Mouse (Mus musculus) MEL-GATA-1-ER (cell line): ENCODE data around the gene Hspa1l.
"Not testable (repeated sequence)": the region's sequence is repeated elsewhere in the genome, so short reads cannot be mapped to it uniquely, and the experiment has no call there.

Experiments
- DNase-seq: peaks from one replicate; pipeline ENCODE4 v3.0.0-alpha.2; 2012; ENCODE audit warnings: low read depth; ENCODE audit errors: extremely low read depth

The Hspa1l gene

DNA sequence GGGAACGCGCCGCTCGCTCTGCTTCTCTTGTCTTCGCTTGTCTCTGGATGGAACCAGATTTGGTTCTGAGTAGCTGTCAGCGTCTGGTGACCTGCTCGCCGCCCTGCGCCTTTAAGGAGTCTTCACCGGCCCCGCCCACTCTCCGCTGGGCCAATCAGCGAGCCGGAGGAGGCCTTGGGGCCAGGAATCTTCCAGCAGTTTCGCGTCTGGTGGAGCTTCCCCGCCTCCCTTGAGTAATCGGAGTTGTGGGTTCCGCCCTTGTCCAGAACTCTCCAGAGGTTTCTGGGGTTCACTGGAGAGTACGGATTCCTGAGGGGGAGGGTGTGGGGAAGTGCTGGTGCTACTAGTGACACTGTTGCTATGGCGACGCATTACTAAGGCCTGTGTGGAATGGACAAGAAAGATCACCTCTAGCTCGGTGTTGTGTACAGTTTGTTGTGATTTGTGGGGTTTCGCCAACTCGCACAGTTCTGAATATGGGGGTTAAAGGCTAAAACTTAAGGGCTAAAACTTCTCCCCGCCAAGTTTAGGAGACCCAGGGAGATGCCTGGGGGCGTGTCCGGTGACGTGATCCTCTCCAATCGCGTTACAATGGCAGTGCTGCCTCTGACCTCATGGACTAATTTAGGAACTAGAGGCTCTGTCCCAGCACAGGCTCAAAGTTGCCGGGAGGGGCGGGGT is at the start of gene Hspa1l, which contains the start of gene Hspa1a:
Gene Hspa1l (plus strand): TSS at position 635 of the 681 bp plus-strand sequence.
Gene Hspa1a (minus strand): TSS at position 88 of the 681 bp plus-strand sequence.
- DNase-seq: not testable (repeated sequence)

DNA sequence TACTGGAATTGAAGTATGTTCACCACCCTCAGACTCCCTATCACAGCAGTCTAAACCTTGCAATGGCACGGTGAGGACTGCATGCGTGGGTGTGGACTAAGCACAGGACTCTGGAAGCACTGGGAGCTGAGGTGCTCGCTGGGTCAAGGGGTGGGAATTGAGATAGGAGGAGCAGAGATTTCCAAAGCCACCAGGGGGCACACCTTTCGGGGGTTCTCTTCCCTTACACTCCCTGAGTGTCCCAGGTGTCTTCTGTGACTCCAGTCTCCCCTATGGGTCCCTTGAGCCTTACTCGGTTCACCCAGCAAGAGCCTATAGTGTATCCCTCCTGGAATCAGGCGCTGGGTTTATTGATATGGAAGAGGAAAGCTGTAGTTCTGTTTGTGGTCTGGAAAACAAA is 49.6 kb upstream of the Hspa1l start:
- no peak for DNase-seq

DNA sequence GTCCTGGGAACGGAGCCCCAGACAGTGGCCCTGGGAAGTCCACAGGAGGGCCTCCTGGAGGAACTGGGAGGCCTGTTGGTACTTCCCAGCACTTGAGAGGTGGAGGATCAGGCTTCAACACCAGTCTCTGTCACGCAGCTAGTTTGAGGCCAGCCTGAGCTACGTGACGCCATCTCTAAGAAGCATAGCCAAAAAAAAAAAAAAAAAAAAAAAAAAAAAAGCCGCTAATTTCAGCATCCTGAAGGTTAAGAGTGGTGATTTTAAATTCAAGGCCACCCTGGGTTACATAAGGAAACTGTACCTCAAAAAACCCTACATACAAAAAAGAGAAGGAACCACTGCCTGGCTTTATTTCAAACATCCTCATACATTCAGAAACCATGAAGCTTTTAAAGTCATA is 48.2 kb upstream of the Hspa1l start:
- DNase-seq: no peak

DNA sequence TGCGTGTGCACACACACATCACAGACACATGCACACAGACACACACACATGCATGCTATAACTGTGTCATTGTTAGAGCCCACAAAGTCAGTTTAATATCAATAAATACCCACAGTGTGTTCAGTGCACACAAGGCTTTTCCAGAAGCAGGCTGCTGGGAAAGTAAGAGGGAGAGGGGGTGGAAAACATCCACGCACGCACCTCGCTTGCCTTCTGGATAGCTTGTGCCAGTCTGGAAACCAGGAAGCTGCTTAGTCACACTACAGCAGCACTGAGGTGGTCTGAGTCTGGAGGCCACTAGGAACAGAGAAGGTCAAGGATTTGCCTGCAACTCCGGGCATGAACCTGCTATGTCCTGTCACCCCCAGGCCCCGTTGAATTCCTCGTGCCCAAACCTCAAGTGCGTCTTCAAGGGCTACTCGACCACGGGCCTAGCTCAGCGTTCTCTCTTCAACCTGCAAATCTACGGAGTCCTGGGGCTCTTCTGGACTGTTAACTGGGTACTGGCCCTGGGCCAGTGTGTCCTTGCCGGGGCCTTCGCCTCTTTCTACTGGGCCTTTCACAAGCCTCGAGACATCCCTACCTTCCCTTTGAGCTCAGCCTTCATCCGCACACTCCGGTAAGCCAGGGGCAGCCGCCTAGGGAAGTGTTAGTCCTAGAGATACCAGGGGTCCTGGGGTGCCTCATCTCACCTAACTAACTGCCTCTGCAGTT is 45.0 kb upstream of the Hspa1l start:
- DNase-seq: no peak

DNA sequence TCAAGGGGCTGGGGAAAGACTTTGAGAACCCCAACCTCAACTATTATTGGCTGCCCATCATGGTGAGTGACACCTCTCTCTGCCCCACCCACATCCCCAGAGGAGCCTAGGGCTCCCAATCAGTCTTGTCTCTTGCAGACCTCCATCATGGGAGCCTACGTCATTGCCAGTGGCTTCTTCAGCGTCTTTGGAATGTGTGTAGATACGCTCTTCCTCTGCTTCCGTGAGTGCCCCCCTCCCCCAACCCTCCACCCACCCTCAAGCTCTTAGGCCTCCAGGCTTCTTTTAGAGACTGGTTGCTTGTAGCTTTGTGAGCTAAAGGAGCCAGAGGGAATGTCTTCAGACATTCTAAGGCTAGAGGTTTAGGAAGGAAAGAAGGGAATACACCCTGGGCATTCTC is 43.7 kb upstream of the Hspa1l start:
- no peak for DNase-seq

DNA sequence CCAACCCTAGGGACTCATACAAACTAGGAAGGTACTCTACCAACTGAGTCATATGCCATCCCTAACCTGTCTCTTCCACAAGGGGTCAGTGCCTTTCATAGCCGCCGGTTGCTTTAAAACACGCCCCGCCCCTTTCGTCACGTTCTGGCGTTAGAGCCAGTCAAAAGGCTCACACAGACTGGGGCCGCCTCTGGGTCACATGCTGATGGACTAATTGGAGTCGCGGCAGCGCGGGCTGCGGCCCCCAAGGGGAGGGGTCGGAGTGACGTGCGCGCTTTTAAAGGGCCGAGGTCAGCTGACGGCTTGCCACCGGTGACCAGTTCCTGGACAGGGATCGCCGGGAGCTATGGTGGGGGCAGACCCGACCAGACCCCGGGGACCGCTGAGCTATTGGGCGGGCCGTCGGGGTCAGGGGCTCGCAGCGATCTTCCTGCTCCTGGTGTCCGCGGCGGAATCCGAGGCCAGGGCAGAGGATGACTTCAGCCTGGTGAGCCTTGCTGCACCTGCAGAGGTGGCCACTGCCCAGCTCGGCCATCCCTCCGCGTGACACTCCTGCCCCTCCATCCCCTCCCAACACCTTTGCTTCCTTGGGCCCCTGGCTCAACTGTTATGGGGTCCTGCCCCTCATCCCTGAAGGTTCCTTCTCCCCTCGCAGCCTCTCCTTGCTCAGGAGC is 41.3 kb upstream of the Hspa1l start, which contains the start of gene Neu1:
Gene Neu1 (plus strand): TSS at position 193 of the 674 bp plus-strand sequence.
- peak; percentile 95 for DNase-seq

DNA sequence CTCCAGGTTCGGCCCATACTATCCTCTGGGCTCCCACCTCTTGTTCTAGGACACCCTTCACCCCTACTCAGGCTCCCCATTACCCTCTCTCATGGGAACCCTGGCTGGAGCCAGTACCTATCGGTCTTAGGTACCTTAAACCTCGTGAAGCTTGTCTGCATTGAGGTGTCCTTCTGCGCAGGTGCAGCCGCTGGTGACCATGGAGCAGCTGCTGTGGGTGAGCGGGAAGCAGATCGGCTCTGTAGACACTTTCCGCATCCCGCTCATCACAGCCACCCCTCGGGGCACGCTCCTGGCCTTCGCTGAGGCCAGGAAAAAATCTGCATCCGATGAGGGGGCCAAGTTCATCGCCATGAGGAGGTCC is 40.8 kb upstream of the Hspa1l start:
- no peak for DNase-seq

DNA sequence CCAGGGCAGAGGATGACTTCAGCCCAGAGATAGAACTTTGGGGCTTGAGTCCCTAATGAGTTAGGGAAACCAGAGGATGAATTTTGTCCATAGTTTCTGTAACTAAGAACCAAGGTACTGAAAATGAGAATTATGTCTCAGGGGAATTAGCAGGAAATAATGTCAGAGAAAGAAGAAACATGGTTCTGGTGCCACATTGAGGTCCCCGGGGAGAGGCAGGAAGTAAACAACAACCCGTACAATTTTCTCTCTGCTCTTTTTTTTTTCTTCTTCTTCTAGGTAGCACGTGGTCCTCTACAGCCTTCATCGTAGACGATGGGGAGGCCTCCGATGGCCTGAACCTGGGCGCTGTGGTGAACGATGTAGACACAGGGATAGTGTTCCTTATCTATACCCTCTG is 40.2 kb upstream of the Hspa1l start:
- DNase-seq: no peak

DNA sequence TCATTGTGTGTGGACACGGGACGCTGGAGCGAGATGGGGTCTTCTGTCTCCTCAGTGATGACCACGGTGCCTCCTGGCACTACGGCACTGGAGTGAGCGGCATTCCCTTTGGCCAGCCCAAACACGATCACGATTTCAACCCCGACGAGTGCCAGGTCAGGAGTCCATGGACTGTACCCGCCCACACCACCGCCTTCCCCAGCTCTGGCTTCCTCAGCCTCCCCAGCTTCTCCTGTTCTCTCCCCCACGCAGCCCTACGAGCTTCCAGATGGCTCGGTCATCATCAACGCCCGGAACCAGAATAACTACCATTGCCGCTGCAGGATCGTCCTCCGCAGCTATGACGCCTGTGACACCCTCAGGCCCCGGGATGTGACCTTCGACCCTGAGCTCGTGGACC is 38.5 kb upstream of the Hspa1l start:
- no peak for DNase-seq

DNA sequence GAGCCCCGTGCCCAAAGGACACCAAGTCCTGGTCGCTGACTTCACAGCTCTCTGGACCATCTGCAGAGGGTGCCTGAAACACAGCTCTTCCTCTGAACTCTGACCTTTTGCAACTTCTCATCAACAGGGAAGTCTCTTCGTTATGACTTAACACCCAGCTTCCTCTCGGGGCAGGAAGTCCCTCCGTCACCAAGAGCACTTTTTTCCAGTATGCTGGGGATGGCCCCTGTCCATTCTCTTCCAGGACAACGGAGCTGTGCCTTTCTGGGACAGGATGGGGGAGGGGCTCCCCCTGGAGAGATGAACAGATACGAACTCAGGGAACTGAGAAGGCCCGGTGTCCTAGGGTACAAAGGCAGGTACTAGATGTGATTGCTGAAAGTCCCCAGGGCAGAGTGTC is 37.7 kb upstream of the Hspa1l start:
- DNase-seq: no peak

DNA sequence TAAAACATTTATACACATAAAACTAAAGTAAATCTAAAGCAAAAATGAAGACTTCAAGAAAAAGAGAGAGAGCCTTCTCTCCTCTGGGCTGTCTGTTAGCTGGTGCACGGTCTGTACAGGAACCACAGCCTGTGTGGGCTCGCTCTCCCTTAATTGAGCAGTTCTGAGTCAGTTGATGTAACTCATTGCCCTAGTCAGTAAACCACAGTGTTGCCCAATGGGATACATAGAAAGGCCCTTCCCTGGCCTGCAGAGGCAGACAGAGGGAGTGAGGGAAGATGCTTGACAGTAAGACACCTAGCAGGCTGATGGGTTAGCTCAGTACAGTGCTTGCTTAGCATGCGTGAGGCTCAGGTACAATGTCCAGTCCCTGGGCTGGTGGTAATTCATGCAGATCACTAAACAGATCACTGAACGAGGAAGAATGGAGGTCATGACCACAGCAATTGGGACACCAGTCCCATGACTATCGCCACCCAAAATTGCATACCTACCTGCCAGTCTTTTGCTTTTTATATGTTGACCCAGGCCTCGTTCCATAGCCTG is 34.5 kb upstream of the Hspa1l start:
- DNase-seq: no peak

DNA sequence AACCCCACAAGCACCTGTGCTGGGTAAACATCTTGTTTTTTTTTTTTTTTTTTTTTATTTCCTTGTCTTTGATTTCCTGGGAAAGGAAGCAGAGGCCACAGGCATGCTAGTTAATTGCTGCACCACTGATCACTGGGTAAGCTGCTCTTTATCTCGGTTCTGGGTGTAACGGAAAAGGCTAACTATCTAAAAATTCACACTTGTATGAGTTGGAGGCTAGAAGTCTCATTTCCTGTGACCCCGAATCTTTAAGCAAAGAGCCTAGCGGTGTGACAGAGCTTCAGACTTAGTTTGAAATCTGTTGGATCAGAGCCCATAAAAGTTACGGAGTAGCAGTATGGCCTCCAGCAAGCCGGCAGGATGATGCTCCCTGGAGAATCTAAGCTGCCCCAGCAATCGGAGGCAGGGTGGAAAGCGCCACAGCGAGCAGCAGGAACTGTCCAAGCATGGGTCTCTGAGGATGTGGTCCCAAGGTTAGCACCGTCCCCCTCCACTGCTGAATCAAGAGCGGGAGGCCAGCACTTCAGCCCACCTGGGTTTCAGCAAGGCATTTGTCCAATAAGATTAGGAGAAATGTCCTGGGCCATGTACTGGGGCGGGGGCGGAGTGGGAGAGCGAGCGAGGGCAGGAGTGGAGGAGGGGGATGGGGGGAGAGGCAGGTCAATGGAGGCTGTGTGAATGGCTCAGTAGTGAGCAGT is 31.0 kb upstream of the Hspa1l start:
- DNase-seq: peak; percentile 66

DNA sequence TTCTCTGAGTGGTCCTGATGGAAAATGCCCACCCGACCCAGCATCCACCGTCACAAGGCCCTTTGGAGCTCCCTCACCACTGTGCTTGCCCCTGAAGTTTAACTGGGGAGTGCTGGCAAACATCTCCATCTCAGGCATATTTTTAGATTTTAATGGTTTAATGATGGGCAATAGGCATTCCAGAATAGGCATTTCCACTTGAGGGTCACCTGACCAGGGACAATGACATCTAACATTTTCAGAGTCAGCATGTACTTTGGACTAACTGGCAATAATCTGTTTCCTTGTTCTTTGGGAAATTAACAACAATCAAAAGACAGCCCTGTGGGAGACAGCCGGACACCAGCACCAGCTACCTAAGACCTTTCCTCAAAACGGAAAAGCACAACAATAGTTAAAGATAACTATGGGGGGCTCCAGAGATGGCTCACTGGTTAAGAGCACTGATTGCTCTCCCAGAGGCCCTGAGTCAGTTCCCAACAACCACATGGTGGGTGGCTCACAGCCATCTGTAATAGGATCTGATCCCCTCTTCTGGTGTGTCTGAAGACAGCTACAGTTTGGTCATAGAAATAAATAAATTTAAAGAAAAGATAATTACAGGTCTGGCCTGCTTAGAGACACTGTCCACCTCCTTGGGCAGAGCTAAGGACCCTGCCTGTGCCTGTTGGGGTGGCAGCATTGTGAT is 29.2 kb upstream of the Hspa1l start:
- no peak for DNase-seq

DNA sequence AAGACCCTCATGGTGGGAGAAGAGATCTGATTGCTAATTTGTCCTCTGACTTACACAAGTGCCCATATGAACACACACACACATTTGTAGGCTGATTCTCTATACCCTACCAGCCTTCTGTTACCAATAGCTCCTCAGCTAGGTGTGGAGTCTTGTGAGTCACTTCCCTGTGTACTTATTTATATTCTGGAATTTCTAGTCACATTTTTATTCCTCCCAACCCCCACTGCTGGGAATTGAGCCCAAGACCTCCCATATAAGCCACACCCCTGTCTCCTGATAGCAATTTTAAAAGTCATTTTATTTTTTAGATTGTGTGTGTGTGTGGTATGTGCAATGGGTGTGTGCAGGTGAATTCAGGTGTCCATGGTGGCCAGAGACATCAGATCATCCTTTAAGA is 28.1 kb upstream of the Hspa1l start:
- no peak for DNase-seq

DNA sequence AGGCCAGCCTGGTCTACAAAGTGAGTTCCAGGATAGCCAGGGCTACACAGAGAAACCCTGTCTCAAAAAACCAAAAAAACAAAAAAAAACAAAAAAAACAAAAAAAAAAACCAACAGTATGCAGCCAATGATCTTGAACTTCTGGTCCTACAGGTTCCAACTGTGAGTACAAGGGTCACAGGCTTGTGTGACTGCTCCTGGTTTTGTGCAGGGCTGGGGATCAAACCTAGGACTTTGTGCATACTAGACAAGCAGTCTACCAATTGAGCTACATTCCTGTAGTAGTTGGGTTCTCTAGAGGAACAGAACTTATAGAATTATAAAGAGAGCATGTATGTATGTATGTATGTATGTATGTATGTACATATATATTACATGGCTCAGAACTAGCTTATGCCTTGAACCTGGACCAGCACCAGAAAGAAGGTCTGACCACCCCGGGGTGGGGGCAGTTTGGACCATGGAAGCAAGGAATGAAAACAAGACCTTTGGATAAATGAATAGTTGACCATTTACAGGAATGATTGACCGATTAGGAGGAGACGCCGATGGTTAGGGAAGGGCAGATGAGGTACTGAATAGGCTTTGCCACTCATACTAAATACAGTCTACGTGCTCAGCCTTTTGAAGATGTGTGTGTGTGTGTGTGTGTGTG is 25.9 kb upstream of the Hspa1l start:
- no peak for DNase-seq

DNA sequence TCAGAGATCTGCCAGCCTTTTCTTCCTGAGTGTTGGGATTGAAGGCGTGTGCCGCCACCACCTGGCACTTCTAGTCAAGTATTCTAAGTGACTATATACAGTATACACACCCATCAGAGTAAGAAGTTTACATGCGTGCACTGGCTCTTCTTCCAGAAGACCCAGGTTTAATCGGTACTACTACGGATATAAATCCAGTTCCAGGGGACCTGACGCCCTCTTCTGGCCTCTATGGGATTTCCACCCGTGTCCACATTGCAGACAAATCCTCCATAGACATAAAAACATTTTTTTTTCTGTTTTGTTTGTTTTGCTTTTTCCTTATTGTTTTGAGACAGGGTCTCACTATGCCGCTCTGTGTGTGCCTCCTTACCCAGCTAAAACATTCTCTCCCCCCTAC is 24.9 kb upstream of the Hspa1l start:
- DNase-seq: no peak

DNA sequence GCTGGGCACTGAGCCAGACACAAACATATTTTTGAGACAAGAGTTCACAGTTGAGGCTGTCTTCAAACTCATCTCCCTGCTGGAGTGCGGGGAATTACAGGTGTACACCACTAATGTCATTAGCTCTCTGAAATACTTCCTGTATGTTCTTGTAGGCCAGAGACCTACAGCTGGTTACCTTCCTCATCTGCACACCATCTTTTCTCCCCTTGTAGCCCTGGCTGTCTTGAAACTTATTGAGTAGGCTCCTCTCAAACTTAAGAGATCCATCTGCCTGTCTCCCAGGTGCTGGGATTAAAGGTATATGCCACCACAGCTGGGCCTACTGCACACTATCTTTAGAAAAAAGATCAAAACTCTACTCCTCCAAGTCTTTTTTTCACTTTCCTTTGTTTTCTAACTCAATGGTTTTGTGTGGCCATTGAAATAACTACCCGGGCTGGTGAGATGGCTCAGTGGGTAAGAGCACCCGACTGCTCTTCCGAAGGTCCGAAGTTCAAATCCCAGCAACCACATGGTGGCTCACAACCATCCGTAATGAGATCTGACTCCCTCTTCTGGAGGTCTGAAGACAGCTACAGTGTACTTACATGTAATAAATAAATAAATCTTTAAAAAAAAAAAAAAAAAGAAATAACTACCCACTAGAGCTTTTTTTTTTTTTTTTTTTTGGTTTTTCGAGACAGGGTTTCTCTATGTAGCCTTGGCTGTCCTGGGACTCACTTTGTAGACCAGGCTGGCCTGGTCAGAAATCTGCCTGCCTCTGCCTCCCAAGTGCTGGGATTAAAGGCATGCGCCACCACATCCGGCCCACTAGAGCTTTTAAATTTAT is 23.6 kb upstream of the Hspa1l start:
- DNase-seq: not testable (repeated sequence)

DNA sequence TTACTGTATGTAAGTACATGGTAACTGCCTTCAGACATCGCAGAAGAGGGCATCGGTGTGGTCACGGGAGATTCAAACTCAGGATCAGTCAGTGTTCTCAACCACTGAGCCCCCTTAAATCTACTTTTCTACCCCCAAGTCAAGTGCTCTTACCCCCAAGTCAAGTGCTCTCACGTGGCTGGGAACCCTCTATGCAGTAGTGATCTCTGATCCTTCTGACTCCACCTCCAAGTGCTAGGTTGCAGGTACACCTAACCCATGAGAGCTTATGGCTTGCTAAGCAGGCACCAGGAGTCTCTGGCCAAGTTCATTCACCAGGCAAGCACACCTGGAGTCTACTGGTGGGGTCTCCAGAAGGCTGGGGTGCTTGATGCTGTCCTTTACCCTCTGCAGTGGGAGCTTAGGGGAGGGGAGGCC is 22.9 kb upstream of the Hspa1l start:
- no peak for DNase-seq
